Mouse (Mus musculus): ENCODE measurements around the gene Agt.

GRCm38 (mm10) chr8:124555113-124555750 is 14.3 kb downstream of the Agt start:
- no peak for TF ChIP-seq CTCF (IDR thresholded peaks at IDR 0.05; ENCODE audit: insufficient read depth, low read depth, low read length)
- no peak for TF ChIP-seq POLR2A (IDR thresholded peaks at IDR 0.05; ENCODE audit: insufficient read depth, low read depth, low read length)
